Mouse (Mus musculus) myocyte (in vitro differentiated cells): ENCODE data around the gene Wdr86.
A peak's percentile ranks its signal among the peaks of the same experiment; 100 is the strongest.

Source experiments
- E2F4 ChIP-seq: IDR thresholded peaks from one replicate; pipeline ENCODE4 v1.6.1; 2011; ENCODE audit warnings: mild to moderate bottlenecking, control low read depth, moderate library complexity; ENCODE audit not compliant: insufficient read depth
- MYOD1 ChIP-seq, 3 experiments: IDR thresholded peaks; one replicate each; pipeline ENCODE4 v1.6.1; 2011; ENCODE audit warnings: control low read depth in 2 of 3, low read depth in 2 of 3, mild to moderate bottlenecking in 2 of 3, moderate library complexity in 1 of 3; ENCODE audit not compliant: insufficient read length in 2 of 3, control insufficient read depth in 1 of 3
- MYOG ChIP-seq, 3 experiments: IDR thresholded peaks; one replicate each; pipeline ENCODE4 v1.6.1; 2011; ENCODE audit warnings: control low read depth in 2 of 3, low read depth in 2 of 3, mild to moderate bottlenecking in 2 of 3; ENCODE audit not compliant: insufficient read length in 2 of 3, control insufficient read depth in 1 of 3, insufficient read depth in 1 of 3
- POLR2A ChIP-seq: IDR thresholded peaks from one replicate; pipeline ENCODE4 v1.6.1; 2011; ENCODE audit warnings: low read depth, mild to moderate bottlenecking, control low read depth, moderate library complexity; ENCODE audit not compliant: insufficient read length
- POLR2AphosphoS2 ChIP-seq: IDR thresholded peaks from one replicate; pipeline ENCODE4 v1.6.1; 2011; ENCODE audit warnings: low read depth, control low read depth; ENCODE audit not compliant: insufficient read length
- REST ChIP-seq: IDR thresholded peaks from one replicate; pipeline ENCODE4 v1.6.1; 2011; ENCODE audit warnings: mild to moderate bottlenecking, control low read depth, moderate library complexity; ENCODE audit not compliant: insufficient read depth, insufficient read length
- USF1 ChIP-seq: IDR thresholded peaks from one replicate; pipeline ENCODE4 v1.6.1; 2011; ENCODE audit warnings: low read depth, mild to moderate bottlenecking, control low read depth, moderate library complexity

- TF ChIP-seq MYOD1 (IDR thresholded peaks at IDR 0.05; ENCODE audit: control insufficient read depth in 1 of 3, insufficient read length in 2 of 3, low read depth in 2 of 3): no peak
- no peak for TF ChIP-seq POLR2AphosphoS2
- peak in 1 of 3 experiments; percentile 38 for TF ChIP-seq MYOG (IDR thresholded peaks at IDR 0.05; ENCODE audit: control insufficient read depth in 1 of 3, insufficient read depth in 1 of 3, insufficient read length in 2 of 3, low read depth in 2 of 3)
- TF ChIP-seq POLR2A: no peak
- no peak for TF ChIP-seq E2F4
- no peak for TF ChIP-seq USF1
- TF ChIP-seq REST: no peak
These were observed 42.8 kb downstream of the Wdr86 start for GRCm38 (mm10) chr5:24687696-24688095.
